Mouse (Mus musculus) central nervous system, embryonic 11.5 days (tissue): ENCODE results near the gene 4933412E24Rik. TPM values are rescaled to one million over a fixed set of nuclear protein-coding genes. Genes with fewer than 3 reads are reported as not detected.

ENCODE experiments used
- polyA plus RNA-seq: library from polyadenylated mRNA; depleted of rRNA; stranded (reverse); fragments of >200 nt; gene quantifications from 2 replicates; pipeline ENCODE4 v1.2.3, GENCODE M21; 2012; rRNA removed

The 4933412E24Rik gene
- polyA plus RNA-seq, result not detected in 2 replicates

DNA sequence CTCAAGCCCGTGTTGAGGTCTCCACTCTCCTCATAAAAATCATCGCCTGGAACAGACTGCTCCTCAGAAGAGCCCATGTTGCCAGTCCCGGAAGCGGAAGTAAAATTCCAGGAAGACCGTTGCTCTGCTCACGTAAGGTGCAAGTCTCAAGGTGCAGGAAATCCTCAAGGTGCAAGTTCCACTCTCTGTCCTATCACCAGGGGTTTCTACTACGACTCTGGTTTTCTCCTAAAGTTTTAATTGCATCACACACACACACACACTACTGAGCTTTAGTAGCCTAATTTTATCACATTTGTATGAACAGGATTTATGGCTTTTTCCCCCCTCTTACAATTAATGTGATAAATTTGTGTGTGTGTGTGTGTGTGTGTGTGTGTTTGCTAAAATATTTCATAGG lies at the start of gene 4933412E24Rik:
Gene 4933412E24Rik, minus strand, starts transcription at position 101 of the 400 bp plus-strand sequence.

